Mouse (Mus musculus) MEL (cell line): ENCODE results near the gene Cd5. TPM values are rescaled to one million over a fixed set of nuclear protein-coding genes. Genes with fewer than 3 reads are reported as not detected.

Source experiments
- DNase-seq: peaks from one replicate; pipeline ENCODE4 v3.0.0; 2011; ENCODE audit warnings: low read depth, low spot score
- H3K27ac ChIP-seq: 2 replicates; pipeline ENCODE4 v1.5.1; 2012; ENCODE audit warnings: low read depth, mild to moderate bottlenecking, control low read depth, low read length, moderate library complexity; ENCODE audit not compliant: control insufficient read depth
- H3K27me3 ChIP-seq, 2 experiments: fragments of 150-350 bp in 1 of 2; sonication (generic) in 1 of 2; 2 replicates each; pipeline ENCODE4 v1.6.1; 2012; ENCODE audit warnings: low read length in 2 of 2, mild to moderate bottlenecking in 2 of 2, improper control_type of control experiment in 1 of 2, moderate library complexity in 1 of 2; ENCODE audit not compliant: insufficient read depth in 2 of 2, control insufficient read depth in 1 of 2
- H3K36me3 ChIP-seq, 2 experiments: 2 replicates each; pipeline ENCODE4 v1.6.1; 2012 to 2014; ENCODE audit warnings: low read length in 2 of 2, improper control_type of control experiment in 1 of 2, inconsistent platforms in 1 of 2, mild to moderate bottlenecking in 1 of 2; ENCODE audit not compliant: insufficient read depth in 2 of 2, control insufficient read depth in 1 of 2
- H3K4me1 ChIP-seq, 2 experiments: fragments of 150-350 bp in 1 of 2; sonication (generic) in 1 of 2; 2 replicates each; pipeline ENCODE4 v1.6.1; 2012; ENCODE audit warnings: low read length in 2 of 2, improper control_type of control experiment in 1 of 2, mild to moderate bottlenecking in 1 of 2; ENCODE audit not compliant: insufficient read depth in 2 of 2, control insufficient read depth in 1 of 2
- H3K4me3 ChIP-seq, 2 experiments: fragments of 150-350 bp in 1 of 2; sonication (generic) in 1 of 2; 2 replicates each; pipeline ENCODE4 v1.5.1; 2012; ENCODE audit warnings: low read depth in 2 of 2, low read length in 2 of 2, mild to moderate bottlenecking in 2 of 2, moderate library complexity in 2 of 2, control low read depth in 1 of 2, improper control_type of control experiment in 1 of 2; ENCODE audit not compliant: control insufficient read depth in 1 of 2, insufficient read depth in 1 of 2
- H3K79me2 ChIP-seq: 2 replicates; pipeline ENCODE4 v1.6.1; 2012; ENCODE audit warnings: mild to moderate bottlenecking, low read length, moderate library complexity; ENCODE audit not compliant: control insufficient read depth, poor library complexity, insufficient read depth
- H3K9ac ChIP-seq: 2 replicates; pipeline ENCODE4 v1.6.1; 2012; ENCODE audit warnings: low read depth, mild to moderate bottlenecking, control low read depth, low read length, moderate library complexity; ENCODE audit not compliant: control insufficient read depth, poor library complexity, severe bottlenecking
- H3K9me3 ChIP-seq: fragments of 150-350 bp; sonication (generic); replicated peaks from 2 replicates; pipeline ENCODE4 v1.6.1; 2012; ENCODE audit warnings: mild to moderate bottlenecking, low read length, improper control_type of control experiment, moderate library complexity; ENCODE audit not compliant: insufficient read depth
- CHD1 ChIP-seq: IDR thresholded peaks from 2 replicates; pipeline ENCODE4 v1.6.1; 2012; ENCODE audit warnings: low read depth, mild to moderate bottlenecking, inconsistent platforms, low read length, improper control_type of control experiment
- ELF1 ChIP-seq: IDR thresholded peaks from 2 replicates; pipeline ENCODE4 v1.6.1; 2014; ENCODE audit warnings: low read depth, mild to moderate bottlenecking, inconsistent platforms, low read length, improper control_type of control experiment, moderate library complexity
- EP300 ChIP-seq, 2 experiments: IDR thresholded peaks; 2 replicates each; pipeline ENCODE4 v1.6.1; 2011; ENCODE audit warnings: improper control_type of control experiment in 2 of 2, low read length in 2 of 2, low read depth in 1 of 2, mild to moderate bottlenecking in 1 of 2
- ETS1 ChIP-seq: IDR thresholded peaks from 2 replicates; pipeline ENCODE4 v1.6.1; 2012; ENCODE audit warnings: low read depth, mild to moderate bottlenecking, inconsistent platforms, low read length, improper control_type of control experiment, moderate library complexity
- GATA1 ChIP-seq: IDR thresholded peaks from 2 replicates; pipeline ENCODE4 v1.6.1; 2011; ENCODE audit warnings: low read depth, low read length, improper control_type of control experiment
- JUND ChIP-seq: IDR thresholded peaks from 2 replicates; pipeline ENCODE4 v1.6.1; 2011; ENCODE audit warnings: low read depth, mild to moderate bottlenecking, improper control_type of control experiment, low read length
- KAT2A ChIP-seq: conservative IDR thresholded peaks from 2 replicates; pipeline ENCODE4 v1.6.1; 2012; ENCODE audit warnings: low read depth, low read length, improper control_type of control experiment, inconsistent platforms
- MEF2A ChIP-seq: IDR thresholded peaks from 2 replicates; pipeline ENCODE4 v1.6.1; 2014; ENCODE audit warnings: low read depth, mild to moderate bottlenecking, inconsistent platforms, low read length, improper control_type of control experiment; ENCODE audit not compliant: poor library complexity, insufficient replicate concordance, severe bottlenecking; ENCODE audit errors: extremely low read depth
- MYC ChIP-seq: IDR thresholded peaks from 2 replicates; pipeline ENCODE4 v1.6.1; 2011; ENCODE audit warnings: low read depth, mild to moderate bottlenecking, low read length, improper control_type of control experiment, moderate library complexity
- NELFE ChIP-seq: IDR thresholded peaks from 2 replicates; pipeline ENCODE4 v1.6.1; 2011; ENCODE audit warnings: low read depth, low read length, improper control_type of control experiment
- NRF1 ChIP-seq: IDR thresholded peaks from 2 replicates; pipeline ENCODE4 v1.6.1; 2014; ENCODE audit warnings: low read depth, mild to moderate bottlenecking, inconsistent platforms, low read length, improper control_type of control experiment, moderate library complexity; ENCODE audit not compliant: poor library complexity, insufficient read depth, severe bottlenecking
- POLR2AphosphoS2 ChIP-seq: IDR thresholded peaks from 2 replicates; pipeline ENCODE4 v1.6.1; 2011; ENCODE audit warnings: low read length, improper control_type of control experiment
- RAD21 ChIP-seq: IDR thresholded peaks from 2 replicates; pipeline ENCODE4 v1.6.1; 2011; ENCODE audit warnings: mild to moderate bottlenecking, low read depth, low read length, improper control_type of control experiment
- RCOR1 ChIP-seq: IDR thresholded peaks from 2 replicates; pipeline ENCODE4 v1.6.1; 2012; ENCODE audit warnings: low read depth, mild to moderate bottlenecking, inconsistent platforms, low read length, improper control_type of control experiment
- SIN3A ChIP-seq: IDR thresholded peaks from 2 replicates; pipeline ENCODE4 v1.6.1; 2012; ENCODE audit warnings: low read length, improper control_type of control experiment, inconsistent platforms
- SMC3 ChIP-seq: IDR thresholded peaks from 2 replicates; pipeline ENCODE4 v1.6.1; 2011; ENCODE audit warnings: low read depth, low read length, improper control_type of control experiment
- TCF12 ChIP-seq: IDR thresholded peaks from 2 replicates; pipeline ENCODE4 v1.6.1; 2014; ENCODE audit warnings: low read depth, mild to moderate bottlenecking, inconsistent platforms, low read length, improper control_type of control experiment, moderate library complexity
- UBTF ChIP-seq: IDR thresholded peaks from 2 replicates; pipeline ENCODE4 v1.6.1; 2012; ENCODE audit warnings: low read depth, mild to moderate bottlenecking, inconsistent platforms, low read length, improper control_type of control experiment, moderate library complexity, borderline replicate concordance; ENCODE audit not compliant: insufficient read depth
- USF1 ChIP-seq: IDR thresholded peaks from 2 replicates; pipeline ENCODE4 v1.6.1; 2014; ENCODE audit warnings: low read depth, mild to moderate bottlenecking, inconsistent platforms, low read length, improper control_type of control experiment, moderate library complexity
- USF2 ChIP-seq, 2 experiments: IDR thresholded peaks; 2 replicates each; pipeline ENCODE4 v1.6.1; 2011 to 2012; ENCODE audit warnings: improper control_type of control experiment in 2 of 2, low read length in 2 of 2, borderline replicate concordance in 1 of 2, inconsistent platforms in 1 of 2, low read depth in 1 of 2, mild to moderate bottlenecking in 1 of 2; ENCODE audit not compliant: insufficient read depth in 1 of 2
- ZC3H11A ChIP-seq: IDR thresholded peaks from 2 replicates; pipeline ENCODE4 v1.6.1; 2012; ENCODE audit warnings: low read depth, mild to moderate bottlenecking, inconsistent platforms, low read length, improper control_type of control experiment
- ZKSCAN1 ChIP-seq: IDR thresholded peaks from 2 replicates; pipeline ENCODE4 v1.6.1; 2012; ENCODE audit warnings: low read depth, mild to moderate bottlenecking, inconsistent platforms, low read length, improper control_type of control experiment, moderate library complexity
- ZNF384 ChIP-seq: IDR thresholded peaks from 2 replicates; pipeline ENCODE4 v1.6.1; 2012; ENCODE audit warnings: low read depth, mild to moderate bottlenecking, inconsistent platforms, low read length, improper control_type of control experiment
- polyA plus RNA-seq, 2 experiments: library from polyadenylated mRNA; stranded (reverse) in 1 of 2; unstranded in 1 of 2; fragments of >175 nt in 1 of 2; fragments of >200 nt in 1 of 2; gene quantifications; 2 replicates each; pipeline versions ENCODE4 v1.2.1 to v1.2.4; 2012; ENCODE audit warnings: low replicate concordance in 2 of 2, low read depth in 1 of 2; ENCODE audit not compliant: insufficient read length in 2 of 2, insufficient read depth in 1 of 2, missing spikeins in 1 of 2
- total RNA-seq: library from RNA; depleted of rRNA; stranded (reverse); fragments of 300-350 nt; gene quantifications from 2 replicates; pipeline ENCODE4 v1.2.3, GENCODE M21; 2012

Cd5 gene
- total and polyA plus RNA-seq, 3 experiments: not detected

DNA sequence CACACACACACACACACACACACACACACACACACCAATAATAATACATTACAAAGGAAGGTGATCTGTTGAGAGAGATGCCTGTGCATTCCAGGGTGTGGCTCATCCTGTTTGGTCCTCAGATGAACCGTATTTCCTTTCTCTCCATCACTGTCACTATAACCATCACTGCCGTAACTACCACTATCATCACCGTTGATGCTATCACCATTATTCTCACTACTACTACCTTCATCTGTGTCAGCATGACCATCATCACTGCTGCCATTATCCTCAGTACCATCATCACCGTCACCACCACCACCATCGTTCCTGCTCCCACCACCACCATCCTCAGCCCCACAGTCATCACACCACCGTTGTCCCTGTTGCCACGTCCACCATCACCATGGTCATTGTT lies 6.8 kb downstream of the Cd5 start:
- TF ChIP-seq JUND: no peak
- no peak for TF ChIP-seq USF2 (IDR thresholded peaks at IDR 0.05; ENCODE audit: borderline replicate concordance in 1 of 2, insufficient read depth in 1 of 2, low read depth in 1 of 2, low read length in 2 of 2)
- TF ChIP-seq USF1: no peak
- no peak for TF ChIP-seq TCF12
- TF ChIP-seq RAD21: no peak
- TF ChIP-seq, all 39 proteins: peak for 0
- Histone ChIP-seq H3K9me3 (no peaks in the 10 kb centered on the region), H3K27ac (no peak overlapping the region), H3K27me3 (peaks cover 0 to 2% of the 10 kb centered on the region in 2 experiments; a peak in 1 of 4 replicates), H3K79me2 (no peaks in the 10 kb centered on the region), H3K9ac (no peak overlapping the region), H3K36me3 (no peaks in the 10 kb centered on the region), H3K4me1 (no peaks in the 10 kb centered on the region), H3K4me3 (no peak overlapping the region)
- no peak for DNase-seq

DNA sequence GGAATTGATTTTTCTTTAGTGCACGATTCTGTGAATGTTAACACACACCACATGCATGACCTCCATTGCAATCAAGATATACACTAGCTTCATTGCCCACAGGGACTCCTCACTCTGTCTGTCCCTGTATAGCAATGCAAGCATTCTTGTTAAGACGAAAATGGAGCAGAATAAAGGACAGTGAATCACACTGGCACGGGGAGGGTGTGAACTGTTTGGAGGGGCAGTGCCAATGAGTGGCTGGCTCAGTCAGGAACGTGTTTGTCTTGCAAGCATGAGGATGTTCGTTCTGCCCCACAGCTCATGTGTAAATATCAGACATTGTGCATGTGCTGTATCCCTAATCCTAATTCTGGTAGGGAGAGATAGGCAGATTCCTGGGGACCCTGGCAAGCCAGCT lies 8.3 kb downstream of the Cd5 start:
- Histone ChIP-seq H3K4me3 (no peak overlapping the region), H3K79me2 (no peaks in the 10 kb centered on the region), H3K27ac (no peak overlapping the region), H3K27me3 (peaks cover 0 to 2% of the 10 kb centered on the region in 2 experiments; a peak in 2 of 4 replicates), H3K36me3 (no peaks in the 10 kb centered on the region), H3K9me3 (no peaks in the 10 kb centered on the region), H3K4me1 (no peaks in the 10 kb centered on the region), H3K9ac (no peak overlapping the region)
- TF ChIP-seq UBTF: no peak
- TF ChIP-seq TCF12: no peak
- no peak for TF ChIP-seq SMC3
- TF ChIP-seq GATA1: no peak
- TF ChIP-seq NELFE: no peak
- TF ChIP-seq ELF1: no peak
- TF ChIP-seq ETS1: no peak
- TF ChIP-seq MYC: no peak
- TF ChIP-seq NRF1: no peak
- TF ChIP-seq POLR2AphosphoS2: no peak
- no peak for TF ChIP-seq CHD1
- no peak for TF ChIP-seq SIN3A
- TF ChIP-seq JUND: no peak
- TF ChIP-seq ZNF384: no peak
- no peak for TF ChIP-seq EP300 (IDR thresholded peaks at IDR 0.05; ENCODE audit: low read depth in 1 of 2, low read length in 2 of 2)
- TF ChIP-seq KAT2A: no peak
- no peak for TF ChIP-seq ZKSCAN1
- no peak for TF ChIP-seq RCOR1
- TF ChIP-seq ZC3H11A: no peak
- no peak for TF ChIP-seq MEF2A
- DNase-seq: no peak
